Mouse (Mus musculus) liver, adult (tissue): ENCODE results near the gene Fam214b.

Experiments used
- GATA4 ChIP-seq: IDR thresholded peaks from 2 replicates; pipeline ENCODE4 v1.6.1; 2014; ENCODE audit warnings: mild to moderate bottlenecking, low read length; ENCODE audit not compliant: insufficient replicate concordance

Fam214b gene

GRCm38 (mm10) chr4:43043644-43044357 lies 2.2 kb downstream of the Fam214b start:
- TF ChIP-seq GATA4 = no peak

- TF ChIP-seq GATA4 = no peak
Observed at GRCm38 (mm10) chr4:43040881-43041547, 5.0 kb downstream of the Fam214b start.

- TF ChIP-seq GATA4 = peak; percentile 10; the same call in 1 of the 2 replicates
Observed at GRCm38 (mm10) chr4:43040114-43040572, 5.9 kb downstream of the Fam214b start.

GRCm38 (mm10) chr4:43039609-43040008 lies 6.4 kb downstream of the Fam214b start:
- no peak for TF ChIP-seq GATA4

GRCm38 (mm10) chr4:43038567-43039495 lies 7.2 kb downstream of the Fam214b start:
- TF ChIP-seq GATA4 = no peak

GRCm38 (mm10) chr4:43037860-43038566 lies 8.0 kb downstream of the Fam214b start:
- no peak for TF ChIP-seq GATA4

- no peak for TF ChIP-seq GATA4
Observed at GRCm38 (mm10) chr4:43036356-43036755, 9.7 kb downstream of the Fam214b start.

- no peak for TF ChIP-seq GATA4
Observed at GRCm38 (mm10) chr4:43035851-43036250, 10.2 kb downstream of the Fam214b start.

- TF ChIP-seq GATA4 = no peak
Observed at GRCm38 (mm10) chr4:43033481-43033880, 12.5 kb downstream of the Fam214b start.

- TF ChIP-seq GATA4 = no peak
Observed at GRCm38 (mm10) chr4:43032501-43032900, 13.5 kb downstream of the Fam214b start.

GRCm38 (mm10) chr4:43031237-43031995 lies 14.6 kb downstream of the Fam214b start, which contains the start of gene Stoml2:
Stoml2 (minus strand) TSS chr4:43031710.
- TF ChIP-seq GATA4 = peak; percentile 31; the same call in 1 of the 2 replicates

- no peak for TF ChIP-seq GATA4
Observed at GRCm38 (mm10) chr4:43030780-43031230, 15.2 kb downstream of the Fam214b start.

GRCm38 (mm10) chr4:43030352-43030751 lies 15.7 kb downstream of the Fam214b start:
- no peak for TF ChIP-seq GATA4

- TF ChIP-seq GATA4 = no peak
Observed at GRCm38 (mm10) chr4:43029749-43030148, 16.3 kb downstream of the Fam214b start.
